Mouse (Mus musculus) hindlimb bud, embryonic 11.5 days (tissue): ENCODE measurements around the gene Mapkapk3.

Experiments used
- DNase-seq: peaks from one replicate; pipeline ENCODE4 v3.0.0-alpha.2; 2012; ENCODE audit warnings: low read depth, low spot score; ENCODE audit errors: extremely low spot score

Mapkapk3 gene

DNA sequence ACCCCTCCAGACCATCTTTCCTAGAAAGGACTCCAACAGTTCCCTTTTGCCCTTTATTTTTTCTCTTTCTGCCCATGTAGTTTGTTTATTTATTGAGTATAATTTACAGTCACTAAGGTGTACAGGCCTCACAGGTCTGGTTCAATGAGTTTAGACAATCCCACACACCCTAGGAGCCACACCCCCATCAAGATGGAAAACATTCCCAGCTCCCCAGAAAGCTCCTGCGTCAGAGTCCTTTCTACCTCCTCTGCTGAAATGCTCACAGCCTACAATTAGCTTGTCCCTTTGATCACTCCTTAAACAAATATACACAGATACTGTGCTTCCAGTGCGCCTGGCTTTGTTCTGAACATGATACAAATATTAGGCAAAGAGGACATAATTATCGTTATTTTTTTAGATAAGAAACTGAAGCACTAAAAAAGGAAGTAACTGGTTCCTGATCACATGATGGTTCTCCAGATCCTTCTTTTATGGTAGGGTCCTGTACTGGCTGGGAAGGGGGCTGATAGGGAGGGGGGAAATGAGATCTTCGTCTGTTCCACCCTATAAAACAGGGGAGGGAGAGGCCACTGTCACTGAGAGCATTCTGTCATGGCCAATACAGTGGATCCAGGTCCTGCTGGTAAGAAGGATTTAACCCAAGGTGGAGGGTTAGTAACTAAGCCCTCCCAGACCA is 21.8 kb downstream of the Mapkapk3 start:
- no peak for DNase-seq

DNA sequence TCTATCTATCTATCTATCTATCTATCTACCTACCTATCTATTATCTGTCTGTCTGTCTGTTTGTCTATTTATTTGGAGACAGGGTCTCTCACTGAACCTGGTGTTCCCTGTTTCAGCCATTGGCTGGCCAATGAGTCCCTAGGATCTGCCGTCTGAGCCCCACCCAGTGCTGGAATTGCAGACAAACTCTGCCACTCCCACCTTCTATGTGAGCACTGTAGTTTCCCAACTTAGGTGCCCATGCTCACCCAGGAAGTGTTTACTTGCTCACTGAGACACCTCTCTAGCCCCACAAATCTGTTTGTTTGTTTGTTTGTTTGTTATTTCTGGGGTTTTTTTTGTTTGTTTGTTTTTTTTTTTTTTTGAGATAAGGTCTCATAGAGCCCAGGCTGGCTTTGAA is 22.6 kb downstream of the Mapkapk3 start:
- no peak for DNase-seq

DNA sequence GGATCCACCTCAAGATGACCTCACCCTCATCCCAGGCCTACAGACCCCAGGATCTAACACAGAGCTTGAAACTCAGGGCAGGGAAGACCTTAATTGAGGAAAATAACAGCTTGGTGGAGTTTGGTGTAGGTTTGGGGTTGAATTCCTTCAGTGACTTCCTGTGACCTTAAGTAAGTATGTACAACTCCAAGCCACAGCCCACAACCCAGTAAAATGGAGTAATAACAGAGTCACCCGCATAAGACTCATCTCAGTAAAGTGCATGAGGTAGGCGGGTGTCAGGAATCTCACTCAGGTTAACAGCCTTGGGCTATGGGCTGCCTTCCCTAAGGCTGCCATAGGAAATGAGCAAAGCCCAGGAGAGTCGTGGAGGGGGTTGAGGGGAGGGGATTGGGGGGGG is 24.9 kb downstream of the Mapkapk3 start:
- no peak for DNase-seq

DNA sequence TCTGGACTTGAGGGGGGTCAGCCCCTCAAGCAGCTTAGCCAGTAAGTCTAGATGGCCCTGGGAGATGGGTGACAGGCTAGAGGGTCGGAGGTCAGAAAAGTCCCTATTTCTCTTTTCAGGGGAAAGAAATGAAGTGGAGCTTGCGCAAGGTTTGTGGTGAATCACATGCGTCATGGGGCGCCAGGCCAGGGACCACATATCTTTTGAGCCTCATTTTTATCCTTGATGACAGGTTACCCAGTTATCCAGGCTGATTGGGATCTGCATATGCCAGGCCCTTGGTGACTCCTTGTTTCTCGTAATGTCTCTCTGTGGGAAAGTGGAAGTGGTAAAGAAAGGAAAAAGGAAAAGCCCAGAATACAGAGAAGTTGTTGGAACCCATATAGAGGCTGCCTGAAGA is 25.8 kb downstream of the Mapkapk3 start:
- DNase-seq: no peak

DNA sequence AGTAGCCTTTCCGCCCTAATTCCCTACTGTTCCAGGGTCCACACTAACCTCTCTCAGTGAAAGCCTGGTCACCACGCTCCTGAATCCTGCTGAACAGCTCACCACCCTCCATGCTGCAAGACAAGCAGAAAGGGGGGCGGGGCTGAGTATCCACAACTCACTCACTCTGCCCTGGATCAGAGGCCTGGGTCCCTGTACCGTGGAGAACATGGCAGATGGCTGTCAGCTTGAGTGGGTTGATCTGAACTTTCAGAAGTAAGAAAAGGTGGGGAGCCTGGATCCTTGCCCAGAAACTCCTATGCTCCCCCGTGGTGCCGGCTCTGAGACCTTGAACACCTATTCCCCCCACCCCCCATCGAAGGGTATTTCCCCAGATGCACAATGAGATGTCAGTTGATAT is 27.3 kb downstream of the Mapkapk3 start:
- no peak for DNase-seq

DNA sequence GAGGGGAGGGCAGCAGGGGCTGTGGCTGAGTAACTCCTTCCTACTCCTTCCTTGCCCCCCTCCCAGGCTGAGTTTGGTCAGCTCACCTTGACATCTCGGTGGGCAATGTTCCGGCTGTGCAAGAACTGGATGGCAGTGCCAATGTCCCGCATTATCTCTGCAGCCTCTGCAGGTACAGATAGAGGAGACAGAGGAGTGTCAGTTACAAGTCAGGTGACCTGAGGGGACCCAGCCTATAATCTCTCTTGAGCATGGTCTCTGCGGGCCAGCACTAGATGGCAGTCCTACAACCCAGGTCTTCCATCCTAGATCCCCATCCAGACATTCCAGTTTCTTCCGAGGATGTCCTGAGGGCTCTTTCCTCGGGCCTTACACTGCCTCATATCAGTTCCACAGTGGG is 27.9 kb downstream of the Mapkapk3 start:
- no peak for DNase-seq

DNA sequence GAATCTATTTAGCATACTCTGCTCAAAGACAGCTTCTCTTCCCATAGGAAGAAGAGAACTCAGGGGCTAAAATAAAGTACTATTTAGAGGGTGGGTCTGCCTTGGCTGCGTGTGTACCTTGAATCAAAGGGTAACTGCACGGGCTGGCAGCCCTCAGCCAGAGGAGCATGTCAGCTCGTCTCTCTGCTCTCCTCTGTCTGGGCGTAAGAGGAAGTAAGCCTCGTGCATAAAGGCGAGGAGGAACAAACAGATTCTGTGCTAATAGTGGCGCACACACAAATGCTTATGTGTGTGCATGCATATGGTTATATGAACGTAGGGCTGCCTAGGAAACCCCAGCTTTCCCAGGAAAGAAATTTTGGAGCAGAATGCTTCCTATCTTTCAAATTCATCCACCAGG is 28.8 kb downstream of the Mapkapk3 start:
- no peak for DNase-seq

DNA sequence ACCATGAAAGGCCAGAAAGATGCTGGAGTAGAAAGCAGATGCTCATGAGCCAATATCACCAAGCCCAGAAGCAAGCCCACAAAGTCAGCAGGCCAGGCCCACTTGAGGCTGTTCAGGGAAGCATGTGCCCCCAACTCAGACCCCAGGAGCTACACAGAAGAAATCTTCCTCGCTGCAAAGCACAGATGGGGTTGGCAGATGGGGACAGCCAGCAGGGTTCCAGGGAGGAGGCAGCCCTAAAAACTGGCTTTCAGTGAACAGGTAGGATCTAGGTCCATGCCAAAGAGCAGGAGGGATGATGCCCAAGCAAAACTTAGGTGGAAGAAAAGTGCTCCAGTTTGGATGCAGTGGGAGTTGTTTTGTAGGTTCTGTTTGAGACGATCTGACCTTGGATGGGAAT is 29.2 kb downstream of the Mapkapk3 start:
- no peak for DNase-seq

DNA sequence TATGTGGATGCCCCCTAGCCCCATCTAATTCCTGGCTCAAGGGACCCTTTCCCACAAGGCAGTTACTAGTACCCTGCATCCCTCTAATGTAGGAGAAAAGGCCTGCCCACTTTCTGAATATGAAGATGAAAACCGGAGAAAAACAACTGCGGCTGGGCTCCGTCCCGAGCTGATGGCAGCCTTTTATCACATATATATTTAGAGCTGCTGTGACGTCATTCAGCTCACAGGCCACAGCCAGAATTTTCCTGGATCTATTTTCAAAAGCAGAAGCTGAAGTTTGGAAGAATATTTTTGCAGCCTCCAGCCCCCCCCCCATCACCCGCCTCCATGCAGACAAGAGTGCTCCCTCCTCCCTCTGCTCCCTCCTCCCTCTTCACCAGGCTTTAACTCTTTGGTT is 30.1 kb downstream of the Mapkapk3 start:
- DNase-seq: no peak

DNA sequence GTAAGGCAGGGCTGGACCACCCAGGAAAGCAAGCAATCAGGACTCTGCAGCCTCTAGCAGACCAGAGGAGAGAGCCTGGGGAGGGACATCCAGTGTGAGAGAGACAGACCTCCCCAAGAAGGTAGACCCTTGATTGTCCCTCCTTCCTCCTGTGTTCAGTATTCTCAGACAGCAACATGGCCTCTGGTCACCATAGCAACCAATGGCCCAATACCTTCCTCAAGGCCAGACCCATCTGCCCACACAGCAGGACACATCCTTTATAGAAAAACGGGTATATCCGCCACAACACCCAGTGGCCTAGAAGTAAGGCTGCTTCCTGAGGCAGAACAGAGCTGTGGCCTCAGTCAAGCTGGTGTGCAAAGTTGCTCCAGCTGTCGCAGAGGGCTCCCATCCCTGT is 34.1 kb downstream of the Mapkapk3 start:
- no peak for DNase-seq

DNA sequence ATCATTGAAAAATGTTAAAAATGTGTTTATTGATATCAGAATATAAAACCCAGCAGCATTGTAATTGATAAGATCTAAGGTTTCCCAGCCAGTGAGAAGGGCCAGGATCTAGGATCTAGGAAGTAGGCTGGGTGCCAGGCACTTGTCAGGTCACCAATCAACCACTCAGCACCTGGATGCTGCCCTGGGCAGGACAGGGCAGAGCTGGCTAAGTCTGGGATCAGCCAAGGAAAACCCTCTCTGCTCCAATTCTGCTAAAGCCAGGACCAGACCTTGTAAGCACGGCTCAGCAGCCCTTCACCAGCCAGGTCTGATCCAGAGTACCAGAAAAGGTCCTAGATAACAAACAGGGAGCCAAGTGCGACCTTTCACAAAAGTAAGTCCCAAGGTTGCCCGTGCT is 34.8 kb downstream of the Mapkapk3 start:
- DNase-seq: no peak

DNA sequence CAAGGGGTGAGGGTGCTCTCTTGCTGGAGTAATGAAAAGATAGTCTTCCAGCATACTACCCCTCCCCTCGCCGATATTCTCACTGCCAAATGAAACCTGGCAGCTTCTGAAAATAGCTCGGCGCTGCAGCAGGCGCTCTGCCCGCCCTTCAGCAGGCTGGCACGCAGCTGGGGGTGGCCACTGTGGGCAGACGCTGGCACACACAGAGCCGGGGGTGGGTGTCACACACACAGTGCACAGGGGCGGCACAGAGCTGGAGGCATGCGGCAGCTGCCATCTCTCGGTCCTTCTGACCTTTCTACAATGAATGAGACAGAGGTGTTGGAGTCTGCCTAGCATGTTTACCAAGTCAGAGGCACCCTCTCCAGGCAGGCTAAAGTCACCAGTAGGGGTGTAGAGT is 35.2 kb downstream of the Mapkapk3 start:
- no peak for DNase-seq

DNA sequence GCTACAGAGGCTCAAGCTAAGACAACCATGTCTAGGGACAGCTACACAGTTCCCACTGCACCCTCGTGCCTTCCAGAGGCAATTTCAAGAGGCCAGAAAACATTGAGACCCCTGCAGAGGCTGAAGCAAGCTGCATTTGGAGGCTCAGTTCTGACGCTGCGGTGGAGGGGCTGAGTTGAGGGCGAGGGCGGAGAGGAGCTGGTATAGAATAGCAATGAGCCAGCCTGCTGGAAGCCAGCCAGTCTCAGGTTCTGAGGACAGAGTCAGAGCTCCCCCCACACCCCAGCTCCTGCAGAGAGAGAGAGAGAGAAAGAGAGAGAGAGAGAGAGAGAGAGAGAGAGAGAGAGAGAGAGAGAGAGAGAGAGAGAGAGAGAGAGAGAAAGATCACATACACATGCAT is 37.5 kb downstream of the Mapkapk3 start:
- no peak for DNase-seq

DNA sequence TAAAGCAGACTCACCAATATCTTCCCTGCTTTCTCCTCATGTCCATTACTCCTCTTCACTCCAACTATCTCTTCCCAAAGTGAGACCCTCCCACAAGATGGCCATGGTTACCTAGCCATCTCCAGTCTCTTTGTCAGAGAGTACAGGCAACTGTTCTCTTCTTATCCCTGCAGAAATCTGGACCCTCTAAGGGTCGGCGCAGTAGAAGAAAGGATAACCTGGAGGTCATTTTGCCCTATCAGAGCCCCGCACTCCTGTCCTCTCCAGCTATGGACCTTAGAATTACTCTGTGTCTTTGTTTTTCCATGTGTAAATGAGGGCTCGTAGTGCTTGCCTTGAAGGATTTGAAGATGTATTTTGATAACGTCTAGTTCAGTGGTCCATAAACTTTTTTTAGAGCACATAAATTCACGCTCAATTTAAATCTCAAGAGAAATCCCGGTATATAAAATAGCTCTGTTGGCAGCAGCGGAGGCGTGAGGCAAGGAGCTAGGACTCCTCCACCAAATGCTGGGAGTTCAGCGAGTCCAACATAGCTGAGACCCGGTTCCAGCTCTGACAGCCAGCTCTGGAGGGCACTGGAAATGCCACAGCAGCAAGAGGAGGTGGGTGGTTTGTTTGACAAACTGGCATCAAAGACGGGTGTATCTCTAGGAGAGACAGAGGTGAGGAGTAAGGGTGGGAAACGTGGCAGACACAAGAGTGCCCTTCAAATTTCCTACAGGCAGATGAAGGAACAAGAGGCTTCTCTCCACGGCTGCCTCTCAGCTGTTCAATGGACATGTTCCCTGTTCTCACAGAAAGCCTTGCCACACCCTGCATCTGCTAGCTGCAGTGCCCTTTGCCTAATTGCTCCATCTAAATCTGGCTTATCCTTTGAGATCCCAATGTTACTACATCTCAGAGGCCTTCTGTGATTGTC is 39.0 kb downstream of the Mapkapk3 start:
- DNase-seq: no peak

DNA sequence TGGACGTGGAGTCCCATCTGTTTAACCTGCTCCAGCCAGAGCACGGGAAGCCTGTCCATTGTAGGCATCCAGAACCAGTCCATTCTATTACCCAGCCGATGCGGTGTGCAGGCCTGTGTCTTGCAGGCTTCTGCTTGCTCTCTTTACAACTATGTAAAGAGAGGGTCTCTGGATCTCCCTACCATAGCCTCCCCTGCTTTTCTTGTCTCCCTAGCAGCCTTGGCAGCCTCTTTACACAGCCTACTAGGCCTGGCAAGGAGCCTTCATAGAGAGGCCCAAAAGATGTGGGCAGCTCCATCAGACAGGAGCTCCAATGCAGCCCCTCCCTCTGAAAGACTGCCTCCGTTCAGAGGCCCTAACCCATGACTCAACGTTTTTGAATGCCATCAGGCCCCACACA is 40.5 kb downstream of the Mapkapk3 start:
- no peak for DNase-seq

DNA sequence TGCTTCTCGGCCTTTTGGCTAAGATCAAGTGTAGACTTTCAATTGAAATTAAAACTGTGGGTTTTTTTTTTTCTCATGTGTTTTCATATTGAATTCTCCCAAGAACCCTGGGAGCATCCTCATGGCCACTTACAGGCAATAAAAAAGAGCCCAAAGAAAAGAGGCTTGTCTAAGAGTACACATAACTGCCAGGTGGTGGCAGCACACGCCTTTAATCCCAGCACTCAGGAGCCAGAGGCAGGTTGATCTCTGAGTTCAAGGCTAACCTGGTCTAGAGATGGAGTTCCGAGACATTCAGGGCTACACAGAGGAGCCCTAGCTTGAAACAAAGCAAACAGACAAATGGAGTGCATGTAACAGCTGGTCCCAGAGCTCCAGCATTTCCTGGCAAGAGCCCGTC is 43.5 kb downstream of the Mapkapk3 start:
- no peak for DNase-seq

DNA sequence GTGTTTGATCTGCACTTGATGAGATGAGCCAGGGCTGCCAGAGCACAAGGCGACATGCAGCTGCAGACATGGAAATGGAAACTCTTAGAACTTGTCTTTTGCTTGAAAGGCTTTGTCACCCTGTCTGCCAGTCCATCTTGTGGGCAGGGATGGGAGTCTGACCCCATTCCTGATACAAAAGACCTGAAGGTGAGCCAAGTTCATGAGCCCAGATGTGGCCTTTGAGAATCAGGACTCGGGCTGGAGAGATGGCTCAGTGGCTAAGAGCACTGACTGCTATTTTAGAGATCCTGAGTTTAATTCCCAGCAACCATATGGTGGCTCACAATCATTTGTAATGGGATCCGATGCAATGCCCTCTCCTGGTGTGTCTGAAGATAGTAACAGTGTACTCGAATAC is 44.4 kb downstream of the Mapkapk3 start:
- DNase-seq: no peak

DNA sequence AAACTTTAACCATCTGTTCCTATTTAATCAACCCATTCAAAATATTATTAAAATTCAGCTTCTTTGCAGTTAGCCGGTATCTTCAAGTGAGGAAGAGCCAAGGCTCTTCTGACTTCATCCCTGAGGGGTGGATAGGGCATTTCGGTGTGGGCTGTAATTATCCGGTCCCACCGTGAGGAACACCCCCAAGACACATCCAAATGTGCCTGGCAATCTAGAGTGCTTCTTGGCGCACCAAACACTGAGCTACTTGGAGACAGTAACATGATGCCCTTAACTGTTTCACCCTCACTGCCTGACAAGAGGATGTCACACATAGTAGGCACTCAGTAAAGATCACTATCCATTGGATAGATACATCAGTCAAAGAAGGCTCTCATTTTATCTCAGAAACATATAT is 53.5 kb downstream of the Mapkapk3 start:
- DNase-seq: no peak

DNA sequence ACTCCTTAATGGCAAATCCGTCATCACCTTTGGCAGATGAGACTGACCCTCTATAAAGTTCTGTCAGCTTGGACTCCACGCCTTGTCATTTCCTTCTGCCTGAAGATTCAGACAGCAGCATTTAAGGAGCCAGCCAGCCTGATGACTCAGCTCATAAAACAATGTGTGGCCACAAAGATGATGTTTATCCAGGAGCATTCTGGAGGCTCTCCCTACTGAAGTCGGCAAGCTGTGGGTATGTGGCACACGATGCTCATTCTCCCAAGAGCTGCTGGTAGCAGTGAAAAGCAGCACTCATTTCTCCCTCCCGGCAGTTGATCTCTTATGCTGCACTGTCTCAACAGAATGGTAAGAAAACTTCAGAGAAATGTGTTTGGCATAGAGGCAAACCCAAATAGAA is 54.4 kb downstream of the Mapkapk3 start:
- no peak for DNase-seq

DNA sequence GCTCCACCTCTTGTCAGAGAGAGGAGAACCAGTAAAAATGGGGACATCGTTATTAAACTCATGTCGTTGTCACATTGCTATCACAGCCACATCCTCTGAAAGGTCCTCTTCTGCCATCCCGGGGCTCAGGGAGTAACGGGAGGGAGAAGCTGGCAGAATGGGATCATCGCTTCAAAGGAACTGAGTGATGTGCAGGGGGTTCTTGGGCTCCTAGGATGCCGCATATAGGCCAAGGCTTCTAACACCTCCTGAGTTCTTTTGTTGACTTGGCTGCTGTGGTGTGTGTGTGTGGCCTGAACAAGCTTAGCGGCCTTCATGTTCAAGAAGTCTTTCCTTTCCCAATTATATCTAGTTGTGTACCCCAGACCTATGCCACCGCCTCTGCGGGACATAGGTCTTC is 57.5 kb downstream of the Mapkapk3 start:
- no peak for DNase-seq

DNA sequence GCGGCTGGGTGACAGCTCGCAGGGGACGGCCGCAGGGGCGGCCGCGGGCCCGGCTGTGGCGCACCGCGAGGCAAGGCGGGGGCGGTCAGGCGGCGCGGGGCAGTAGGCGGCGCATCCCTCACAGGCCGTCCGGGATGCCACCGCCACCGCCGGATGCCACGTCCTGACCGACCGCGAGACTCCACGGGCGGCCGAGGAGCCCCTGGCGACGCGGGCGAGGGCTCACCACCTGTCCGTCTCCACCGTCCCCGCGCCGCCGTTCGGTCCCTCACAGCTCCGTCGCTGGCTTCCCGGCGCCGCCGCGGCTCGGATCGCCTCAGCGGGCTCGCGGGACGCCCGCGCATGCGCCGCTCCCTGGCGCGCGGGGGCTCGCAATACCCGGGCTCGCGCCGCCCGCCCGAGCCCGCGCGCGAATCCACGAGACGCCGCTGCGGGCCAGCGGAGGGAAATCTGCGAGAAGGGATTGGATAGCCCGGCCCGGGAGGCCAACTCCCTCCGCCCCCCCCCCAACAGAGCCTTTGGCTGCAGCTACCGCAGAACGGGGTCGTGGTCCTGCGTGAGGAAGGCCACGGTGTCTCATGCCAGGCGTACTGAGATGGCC is 58.0 kb downstream of the Mapkapk3 start, which contains the start of gene Dock3:
Gene Dock3, minus strand, starts transcription at position 371 of the 601 bp plus-strand sequence.
- no peak for DNase-seq

DNA sequence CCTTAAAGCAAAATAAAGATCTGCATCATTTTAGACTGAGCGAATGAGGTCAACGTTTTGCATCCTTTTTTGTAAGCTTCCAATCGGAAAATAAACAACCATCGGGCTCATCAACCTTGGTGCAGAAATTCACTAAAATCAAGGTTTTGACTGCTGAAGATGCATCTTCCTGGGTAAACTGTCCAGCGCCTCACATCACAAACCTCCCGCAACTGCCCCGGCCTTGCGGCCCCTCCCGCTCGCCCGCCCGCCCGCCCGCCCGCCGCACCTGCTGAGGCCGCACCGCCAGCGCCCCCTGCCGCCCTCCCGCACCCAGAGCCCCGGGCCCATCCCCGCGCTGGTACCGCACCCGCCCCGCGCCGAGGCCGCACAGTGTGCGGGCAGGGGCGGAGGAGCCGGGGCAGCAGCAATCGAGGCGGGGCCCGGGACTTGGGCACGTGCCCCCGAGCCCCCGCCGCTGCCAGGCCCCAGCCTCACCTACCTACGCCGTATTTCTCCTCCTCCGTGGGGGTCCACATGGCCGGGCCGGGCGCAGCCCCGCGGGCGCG is 58.6 kb downstream of the Mapkapk3 start:
- no peak for DNase-seq
